Mouse (Mus musculus) gastrocnemius, adult 18-20 months (tissue): ENCODE data around the gene Lbh. TPM values are rescaled to one million over a fixed set of nuclear protein-coding genes. Genes with fewer than 3 reads are reported as not detected.
A peak's percentile ranks its signal among the peaks of the same experiment; 100 is the strongest.

Experiments
- DNase-seq: peaks from one replicate; pipeline ENCODE4 v3.0.0; 2021; ENCODE audit warnings: low spot score
- total RNA-seq, 2 experiments: library from RNA; stranded (reverse); gene quantifications; 2 replicates each; pipeline ENCODE4 v1.2.3; 2021

The Lbh gene
- total RNA-seq, 2 experiments from 2014 or later = 4.2 to 8.4 TPM

GRCm38 (mm10) chr17:72911283-72911682 lies 6.8 kb upstream of the Lbh start:
- DNase-seq = peak; percentile 59

GRCm38 (mm10) chr17:72911751-72912150 lies 6.4 kb upstream of the Lbh start:
- DNase-seq = no peak

- DNase-seq = no peak
Observed at GRCm38 (mm10) chr17:72914082-72914481, 4.0 kb upstream of the Lbh start.

- DNase-seq = peak; percentile 26
Observed at GRCm38 (mm10) chr17:72917241-72918030, 669 bp upstream of the Lbh start.

- DNase-seq = peak; percentile 36
Observed at GRCm38 (mm10) chr17:72918571-72919541, 751 bp downstream of the Lbh start.

- DNase-seq = no peak
Observed at GRCm38 (mm10) chr17:72919641-72920040, 1.5 kb downstream of the Lbh start.

- no peak for DNase-seq
Observed at GRCm38 (mm10) chr17:72920430-72920829, 2.3 kb downstream of the Lbh start.

- no peak for DNase-seq
Observed at GRCm38 (mm10) chr17:72920971-72921370, 2.9 kb downstream of the Lbh start.

- DNase-seq = no peak
Observed at GRCm38 (mm10) chr17:72922206-72922605, 4.1 kb downstream of the Lbh start.

GRCm38 (mm10) chr17:72923283-72923682 lies 5.2 kb downstream of the Lbh start:
- DNase-seq = no peak

- DNase-seq = no peak
Observed at GRCm38 (mm10) chr17:72924295-72924694, 6.2 kb downstream of the Lbh start.

GRCm38 (mm10) chr17:72925111-72925510 lies 7.0 kb downstream of the Lbh start:
- DNase-seq = no peak

GRCm38 (mm10) chr17:72925804-72926617 lies 7.9 kb downstream of the Lbh start:
- peak; percentile 71 for DNase-seq

- DNase-seq = no peak
Observed at GRCm38 (mm10) chr17:72926994-72927393, 8.9 kb downstream of the Lbh start.

- DNase-seq = no peak
Observed at GRCm38 (mm10) chr17:72933116-72933515, 15.0 kb downstream of the Lbh start.

- DNase-seq = no peak
Observed at GRCm38 (mm10) chr17:72934146-72934545, 16.0 kb downstream of the Lbh start.

GRCm38 (mm10) chr17:72934653-72935052 lies 16.5 kb downstream of the Lbh start:
- no peak for DNase-seq

GRCm38 (mm10) chr17:72935921-72936320 lies 17.8 kb downstream of the Lbh start:
- no peak for DNase-seq

- no peak for DNase-seq
Observed at GRCm38 (mm10) chr17:72936336-72936735, 18.2 kb downstream of the Lbh start.

- no peak for DNase-seq
Observed at GRCm38 (mm10) chr17:72937204-72937603, 19.1 kb downstream of the Lbh start.

- peak; percentile 81 for DNase-seq
Observed at GRCm38 (mm10) chr17:72938026-72938795, 20.1 kb downstream of the Lbh start.
